Mouse (Mus musculus): Measurements from ENCODE around the gene Hivep2. TPM values are rescaled to one million over a fixed set of nuclear protein-coding genes. Genes with fewer than 3 reads are reported as not detected.

Gene Hivep2
- total RNA-seq, 2 experiments from 2014 or later, result 23.3 to 26.6 TPM

DNA sequence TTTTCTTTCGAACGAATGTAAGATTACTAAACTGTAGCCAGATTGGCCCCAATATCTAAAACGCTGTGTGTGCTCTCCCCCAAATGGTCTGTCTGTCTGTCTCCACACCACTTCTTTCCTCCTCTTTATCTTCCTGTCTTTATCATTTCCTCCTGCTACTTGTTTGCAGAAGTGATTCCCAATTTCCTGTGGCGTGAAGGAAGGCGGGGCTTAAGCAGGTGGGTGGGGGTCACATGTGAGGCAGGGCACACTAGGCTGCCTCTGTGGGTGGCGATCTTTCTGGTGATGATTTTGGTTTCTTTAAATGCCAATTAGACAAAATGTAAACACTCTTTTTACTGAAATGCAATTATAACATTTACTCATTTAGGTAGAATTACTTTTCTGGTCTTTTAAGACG, 52.8 kb downstream of the Hivep2 start:
- no peak for DNase-seq (ENCODE audit: low spot score in 2 of 2)

DNA sequence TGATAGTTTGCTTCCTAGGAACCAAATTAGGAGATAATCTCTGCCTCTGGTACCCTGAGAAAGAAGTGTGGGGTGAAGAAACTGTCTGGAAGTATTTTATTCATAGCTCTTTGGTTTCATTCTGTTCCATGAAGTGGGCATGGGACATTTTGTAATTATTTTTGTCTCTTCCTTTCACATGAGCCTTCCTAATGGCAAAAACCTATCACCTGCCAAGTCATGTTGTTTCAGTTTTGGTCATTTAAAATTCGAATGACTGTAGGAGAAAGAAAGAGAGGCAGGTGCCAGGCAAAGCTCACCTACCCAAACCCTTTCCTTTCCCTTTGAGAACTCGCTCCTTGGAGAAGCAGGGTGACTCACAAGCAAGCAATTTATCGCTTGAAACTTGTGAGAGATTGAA, 53.3 kb downstream of the Hivep2 start:
- no peak for DNase-seq (ENCODE audit: low spot score in 2 of 2)

DNA sequence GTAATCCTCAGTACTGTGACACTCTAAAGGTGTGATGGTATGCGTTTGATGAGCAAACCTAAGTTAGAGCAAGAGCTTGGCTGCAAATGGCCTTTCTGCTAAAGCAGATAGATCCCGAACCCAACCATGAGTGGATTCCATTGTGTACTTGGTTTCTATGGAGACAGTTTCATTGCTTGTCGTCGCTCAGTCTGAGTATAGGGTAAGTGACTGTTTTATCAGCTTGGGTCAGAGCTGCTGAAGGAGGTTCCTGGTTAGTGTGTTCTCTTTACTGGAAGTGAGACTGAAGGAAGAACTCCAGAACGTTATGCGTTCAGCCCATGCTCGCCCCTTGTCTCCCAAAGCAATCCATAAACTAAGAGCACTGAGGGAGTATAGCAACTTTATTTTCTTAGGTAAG, 54.4 kb downstream of the Hivep2 start:
- no peak for DNase-seq (ENCODE audit: low spot score in 2 of 2)

DNA sequence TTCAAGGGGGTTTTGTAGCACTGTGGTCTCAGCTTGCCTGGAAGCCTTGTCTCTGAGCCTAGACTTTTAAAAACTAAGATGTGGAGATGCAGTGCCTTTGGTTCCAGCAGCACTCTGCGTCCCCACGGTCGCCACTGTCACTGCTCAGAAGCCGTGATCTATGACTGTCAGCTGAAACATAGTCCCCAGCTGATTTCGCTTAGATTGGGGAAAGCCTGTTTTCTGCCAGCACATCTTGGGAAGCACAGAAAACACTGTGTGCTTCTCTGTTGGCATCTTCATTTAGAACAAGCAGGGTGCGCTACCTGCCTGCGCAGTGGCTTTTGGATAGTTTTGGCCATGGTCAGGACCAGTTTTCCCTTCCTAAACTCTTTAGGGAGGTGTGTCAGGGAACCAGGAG, 59.1 kb downstream of the Hivep2 start:
- no peak for DNase-seq (ENCODE audit: low spot score in 2 of 2)

DNA sequence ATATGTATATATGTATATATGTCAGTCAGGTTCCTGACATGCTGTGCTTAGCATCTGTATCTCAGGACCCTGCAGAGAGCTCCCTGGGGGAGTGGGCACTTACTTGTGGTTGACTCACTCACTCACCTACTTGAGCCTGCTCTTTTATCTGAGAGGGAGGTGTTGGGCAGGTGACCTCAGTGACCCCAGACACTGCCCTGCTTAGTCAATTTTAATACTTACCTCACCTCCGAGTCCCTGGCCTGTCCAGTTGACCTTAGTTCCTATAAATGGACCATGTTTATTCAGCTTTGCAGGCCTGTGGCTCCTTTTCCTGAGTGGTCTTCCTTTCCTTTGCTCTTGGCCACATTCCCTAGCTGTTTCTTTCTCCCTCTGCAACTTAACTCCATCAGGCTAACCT, 61.9 kb downstream of the Hivep2 start:
- DNase-seq (ENCODE audit: low spot score in 2 of 2), result no peak

DNA sequence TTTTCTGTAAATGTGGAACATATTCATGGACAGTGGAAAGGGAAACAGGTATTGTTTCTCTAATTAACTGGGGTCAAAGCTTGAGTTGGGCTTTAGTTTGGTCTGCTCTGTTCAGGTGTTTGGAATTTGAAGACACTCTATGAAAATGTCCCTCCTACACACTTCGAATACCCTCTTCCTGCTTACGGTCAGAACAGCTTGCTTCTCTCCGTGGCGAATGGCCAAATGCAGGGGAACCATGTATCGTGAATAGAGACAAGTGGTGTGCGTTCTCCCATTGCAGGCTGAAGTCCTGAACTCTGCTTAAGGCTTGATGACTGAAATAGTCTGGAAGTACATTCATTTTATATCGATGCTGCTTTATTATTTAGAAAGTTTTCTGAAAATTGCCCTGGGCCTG, 63.1 kb downstream of the Hivep2 start:
- DNase-seq (ENCODE audit: low spot score in 2 of 2), result no peak

DNA sequence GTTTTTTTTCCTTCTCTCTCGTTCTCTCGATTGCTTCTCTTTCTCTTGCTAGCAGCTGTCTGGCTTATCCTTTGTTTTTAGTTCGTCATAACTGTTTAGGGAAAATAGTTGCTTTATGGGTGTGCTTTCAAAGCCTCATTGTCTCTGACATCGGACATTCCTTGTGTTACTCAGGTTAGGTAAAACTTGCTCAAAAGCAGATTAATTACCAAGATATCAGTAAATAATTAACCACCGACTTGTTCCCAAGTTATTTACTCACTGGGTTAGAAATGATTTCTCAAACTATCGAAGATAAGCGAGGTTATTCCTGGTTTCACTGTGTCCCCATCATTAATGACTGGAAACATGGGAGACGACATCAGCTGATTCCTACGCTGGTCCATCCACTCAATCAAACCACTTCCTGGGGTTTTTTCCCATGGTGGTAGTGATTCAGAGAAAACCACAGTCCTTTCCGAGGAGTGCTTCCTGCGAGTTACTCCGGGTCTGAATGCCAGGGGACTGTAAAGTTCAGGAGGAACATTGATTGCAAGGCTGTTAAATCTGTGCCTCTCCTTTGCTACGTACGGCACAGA, 64.7 kb downstream of the Hivep2 start:
- no peak for DNase-seq (ENCODE audit: low spot score in 2 of 2)

DNA sequence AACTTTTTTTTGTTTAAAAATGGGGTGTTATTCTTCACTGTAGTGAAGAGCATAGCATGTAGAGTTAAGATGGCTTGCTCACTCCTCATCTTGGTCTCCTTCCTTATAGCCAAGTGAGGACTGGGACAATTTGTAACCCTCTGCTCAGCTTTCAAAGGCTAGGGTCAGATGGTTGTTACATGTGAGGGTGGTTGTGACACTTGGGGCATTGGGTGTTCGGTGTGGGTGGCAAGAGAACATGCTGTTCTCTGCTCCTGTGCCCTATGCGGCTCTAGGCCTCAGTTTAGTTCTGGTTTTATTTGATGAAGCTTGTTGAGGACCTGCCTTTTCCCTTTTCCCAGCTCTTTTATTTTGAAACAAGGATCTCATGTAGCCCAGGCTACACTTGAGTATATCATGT, 66.7 kb downstream of the Hivep2 start:
- no peak for DNase-seq (ENCODE audit: low spot score in 2 of 2)

DNA sequence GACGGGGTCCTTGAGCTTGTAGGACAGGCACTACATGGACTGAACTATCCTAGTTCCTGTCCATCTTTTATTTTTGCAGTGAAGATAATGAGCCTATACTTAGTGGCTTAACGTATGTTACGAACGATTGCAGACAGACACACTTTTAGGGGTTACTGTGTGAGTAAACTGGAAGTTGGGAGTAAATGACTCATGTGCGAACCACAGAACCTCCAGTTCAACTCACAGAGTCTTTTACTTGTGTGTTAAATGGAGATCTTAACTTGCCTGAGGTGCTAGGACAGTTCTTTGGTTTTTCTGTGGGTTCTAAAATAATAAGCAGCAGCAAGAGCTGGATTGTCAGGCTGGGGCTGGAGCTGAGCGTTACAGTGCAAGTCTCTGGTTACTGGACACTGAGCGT, 68.2 kb downstream of the Hivep2 start:
- no peak for DNase-seq (ENCODE audit: low spot score in 2 of 2)

DNA sequence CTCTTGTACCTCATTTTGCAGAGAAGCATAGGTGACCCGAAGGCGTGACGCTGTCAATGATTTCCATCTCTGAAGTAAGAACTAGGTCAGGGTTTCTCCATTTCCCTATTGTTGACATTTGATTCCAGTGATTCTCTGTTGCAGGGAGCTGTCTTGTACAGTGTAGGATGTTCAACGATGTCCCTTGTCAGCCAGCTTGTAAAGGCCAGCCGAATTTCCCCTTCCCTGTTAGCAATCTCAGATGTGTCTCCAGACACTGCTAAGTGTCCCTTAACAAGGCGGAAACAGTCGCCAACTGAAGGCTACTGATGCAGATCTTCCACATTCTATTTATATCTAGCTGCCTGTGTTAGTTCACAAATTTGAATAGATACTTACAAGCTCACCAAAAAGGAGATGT, 68.9 kb downstream of the Hivep2 start:
- DNase-seq (ENCODE audit: low spot score in 2 of 2), result no peak

DNA sequence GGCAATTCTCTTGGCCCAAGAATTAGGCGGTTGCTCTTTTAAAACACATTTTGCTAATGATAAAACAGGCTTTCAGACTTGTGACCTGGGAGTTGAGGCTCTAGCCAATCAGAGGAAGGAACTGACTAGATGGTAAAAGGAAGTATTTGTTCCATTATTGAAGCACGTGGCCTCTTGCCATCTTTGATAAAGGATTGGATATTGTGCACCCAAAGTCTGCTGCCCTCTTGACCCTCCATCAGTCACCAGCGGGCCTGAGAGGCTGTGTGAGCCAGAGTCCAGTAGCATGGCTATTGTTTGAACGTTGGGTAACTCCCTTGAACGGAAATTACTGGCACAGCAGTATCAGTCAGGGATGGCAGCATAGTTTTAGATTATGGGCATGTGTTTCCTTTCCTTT, 69.7 kb downstream of the Hivep2 start:
- no peak for DNase-seq (ENCODE audit: low spot score in 2 of 2)

DNA sequence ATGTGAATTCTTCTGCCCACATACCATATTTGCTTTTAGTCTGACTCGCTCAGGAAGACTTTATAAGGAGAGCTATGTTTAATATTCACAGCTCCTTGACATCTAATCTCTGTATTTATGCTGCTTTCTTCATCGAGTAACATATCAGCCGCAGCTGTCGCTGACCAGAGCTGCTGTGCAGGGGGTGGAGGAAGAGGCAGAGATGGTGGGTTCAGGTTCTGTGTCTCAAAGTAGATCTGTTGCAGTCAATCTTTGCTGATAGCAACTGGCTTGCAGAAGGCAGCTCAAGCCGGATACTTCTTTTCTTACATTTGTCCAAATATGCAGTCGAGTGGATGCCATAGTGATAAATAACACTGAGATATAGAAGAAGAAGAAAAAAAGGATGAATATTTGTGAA, 70.6 kb downstream of the Hivep2 start:
- DNase-seq (ENCODE audit: low spot score in 2 of 2), result no peak

DNA sequence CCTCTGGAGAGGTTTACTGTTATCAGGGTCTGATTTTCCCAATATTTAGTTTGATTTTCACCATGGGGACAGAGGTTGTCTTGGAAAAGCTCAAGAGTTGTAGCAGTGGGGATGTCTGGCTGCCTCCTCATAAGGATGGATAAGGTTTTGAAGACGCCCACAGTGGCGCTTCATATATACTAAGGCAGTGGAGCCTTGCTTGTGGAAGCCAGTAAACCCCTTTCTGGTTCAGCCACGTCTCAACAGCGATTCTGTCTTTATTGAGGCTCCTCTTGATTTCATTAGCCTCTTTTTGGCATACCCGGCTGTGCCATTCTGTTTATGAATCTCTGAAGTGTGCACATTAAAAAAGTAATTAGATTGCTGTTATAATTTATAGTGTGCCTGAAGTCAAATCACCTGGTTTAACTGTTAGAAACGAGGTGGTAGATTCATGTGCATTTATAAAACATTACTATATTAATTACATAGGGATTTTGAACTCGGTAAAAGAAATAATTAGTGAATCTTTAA, 72.2 kb downstream of the Hivep2 start:
- no peak for DNase-seq (ENCODE audit: low spot score in 2 of 2)

DNA sequence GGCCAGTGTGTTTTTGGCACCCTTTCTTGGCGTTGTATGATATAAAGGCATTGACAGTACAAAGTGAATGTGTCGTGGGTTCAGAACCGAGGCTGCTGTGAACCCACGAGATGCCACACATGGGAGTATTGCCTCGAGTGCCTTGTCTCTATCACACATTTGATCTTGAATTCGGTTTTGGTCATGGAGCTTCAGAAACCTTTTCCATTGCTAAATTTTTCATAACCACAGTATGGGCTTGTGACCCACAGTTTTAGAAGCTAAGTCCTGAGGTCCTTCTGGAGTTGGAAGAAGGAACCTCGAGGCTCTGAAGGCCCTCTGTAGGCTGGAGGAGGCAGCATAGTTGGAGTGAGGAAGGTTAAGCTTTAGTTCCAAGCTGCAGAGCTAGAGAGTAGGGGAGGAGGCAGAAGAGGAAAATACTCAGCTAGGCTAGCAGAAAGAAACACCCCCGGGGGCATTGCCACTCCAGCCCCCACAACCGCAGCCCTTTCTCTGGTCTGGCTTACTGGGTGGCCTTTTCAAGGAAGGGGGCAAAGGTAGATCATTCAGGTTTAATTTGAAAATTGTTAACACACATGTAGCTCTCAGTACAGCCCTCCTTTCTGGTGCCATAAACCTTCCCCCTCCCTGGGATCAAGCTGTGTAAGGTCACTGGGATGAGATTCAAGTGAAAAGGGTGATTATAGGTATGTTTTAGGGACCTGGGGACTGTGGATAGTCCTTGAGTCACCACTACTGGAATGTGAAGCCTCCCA, 75.0 kb downstream of the Hivep2 start:
- no peak for DNase-seq (ENCODE audit: low spot score in 2 of 2)

DNA sequence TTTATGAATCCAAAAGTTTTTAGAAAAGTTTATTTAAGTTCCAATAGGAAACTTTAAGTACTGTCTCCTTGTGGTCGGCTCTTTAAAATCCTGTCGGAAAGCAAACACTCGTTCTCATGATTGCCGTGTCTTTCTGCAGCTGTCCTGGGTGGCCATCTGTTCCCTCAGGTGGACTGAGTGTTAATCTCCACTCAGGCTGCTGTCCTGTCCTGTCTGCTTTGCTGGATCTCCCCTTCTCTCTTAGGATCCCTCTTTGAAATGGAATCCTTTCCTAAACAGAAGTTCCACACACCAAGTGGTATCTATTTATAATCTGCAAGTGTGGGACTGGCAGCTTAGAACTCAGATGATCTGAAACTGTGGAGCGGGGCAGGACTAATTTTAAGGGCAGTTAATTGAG, 75.7 kb downstream of the Hivep2 start:
- DNase-seq (ENCODE audit: low spot score in 2 of 2), result no peak

DNA sequence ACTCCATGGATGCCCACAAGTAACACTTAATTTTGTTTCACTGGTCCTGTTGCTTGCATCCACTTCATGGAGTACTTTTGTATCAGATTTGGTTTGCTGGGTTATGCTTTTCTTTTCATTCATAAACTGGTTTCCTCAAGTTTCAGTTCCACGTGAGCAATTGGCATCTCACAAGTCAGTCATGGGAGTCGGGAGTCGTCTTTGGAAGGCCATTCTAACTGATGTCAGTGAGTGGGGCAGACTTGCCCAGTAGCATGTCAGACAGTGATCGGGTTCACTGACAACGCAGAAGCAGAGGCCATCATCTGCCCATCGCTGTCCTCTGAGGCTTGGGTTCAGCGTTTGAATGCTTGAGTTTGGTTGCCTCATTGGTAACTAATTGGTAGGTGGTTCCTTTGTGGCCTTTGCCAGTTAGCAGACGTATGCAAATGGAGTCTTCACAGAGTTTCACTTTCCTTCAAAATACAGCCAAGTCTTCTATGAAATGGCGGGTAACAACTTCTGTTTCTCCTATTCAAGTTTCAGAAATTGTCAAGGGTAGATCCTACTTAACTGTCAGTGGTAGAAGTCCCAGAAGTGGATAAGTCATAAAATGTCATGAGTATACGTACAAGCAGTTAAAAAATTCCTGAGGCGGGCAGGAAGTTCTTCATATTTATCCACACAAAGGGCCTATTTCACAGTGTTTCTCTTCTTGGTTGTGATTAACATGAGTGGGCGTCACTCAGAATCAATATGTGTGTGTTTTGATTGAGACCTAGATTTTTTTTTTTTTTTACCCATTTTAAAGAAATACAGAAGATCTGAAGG, 76.9 kb downstream of the Hivep2 start:
- DNase-seq (ENCODE audit: low spot score in 2 of 2), result no peak

DNA sequence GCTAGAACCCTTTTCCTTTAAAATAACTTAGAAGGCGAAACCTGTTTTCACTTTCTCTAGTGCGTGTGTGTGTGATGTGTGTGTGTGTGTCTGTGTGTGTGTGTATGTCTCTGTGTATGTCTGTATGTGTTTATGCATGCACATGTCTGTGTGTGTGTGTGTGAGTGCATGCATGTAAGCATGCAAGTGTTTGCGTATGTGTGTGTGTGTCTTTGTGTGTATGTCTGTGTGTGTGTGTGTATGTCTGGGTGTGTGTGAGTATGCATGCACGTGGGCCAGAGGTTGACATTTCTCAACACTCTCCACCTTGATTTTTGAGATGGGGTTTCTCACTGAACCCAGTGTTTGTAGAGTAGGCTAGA, 77.5 kb downstream of the Hivep2 start:
- DNase-seq (ENCODE audit: low spot score in 2 of 2), result no peak

DNA sequence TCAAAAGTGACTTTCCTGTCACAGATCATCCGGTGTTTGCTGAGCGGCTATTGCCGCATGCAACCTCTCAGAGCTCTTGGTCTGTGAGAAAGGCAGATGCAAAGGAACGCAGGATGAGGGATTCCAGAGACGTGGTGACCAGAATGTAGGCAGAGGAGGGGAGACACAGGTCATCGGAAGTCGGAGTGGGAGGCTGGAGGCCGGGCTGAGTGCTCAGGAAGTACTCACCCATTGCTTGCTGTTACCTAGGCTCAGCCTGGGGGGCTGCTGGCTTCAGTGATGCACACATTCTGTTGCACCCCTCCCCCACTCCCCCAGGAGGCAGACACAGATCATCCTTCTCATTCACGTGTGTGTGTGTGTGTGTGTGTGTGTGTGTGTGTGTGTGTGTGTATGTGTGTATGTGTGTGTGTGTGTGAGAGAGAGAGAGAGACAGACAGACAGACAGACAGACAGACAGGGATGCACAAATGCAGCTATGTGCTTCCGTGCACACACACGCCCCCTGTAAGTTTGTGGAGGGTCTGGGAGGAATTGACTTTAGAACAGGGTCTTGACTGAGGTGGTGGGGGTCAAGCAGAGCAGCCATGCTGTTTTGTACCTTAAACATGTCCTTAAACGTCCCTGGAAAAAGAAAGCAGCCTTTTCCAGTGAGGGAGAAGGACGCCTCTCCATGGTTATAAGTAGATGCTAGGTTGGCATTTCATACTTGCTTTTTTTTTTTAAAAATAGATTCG, 78.3 kb downstream of the Hivep2 start:
- no peak for DNase-seq (ENCODE audit: low spot score in 2 of 2)

DNA sequence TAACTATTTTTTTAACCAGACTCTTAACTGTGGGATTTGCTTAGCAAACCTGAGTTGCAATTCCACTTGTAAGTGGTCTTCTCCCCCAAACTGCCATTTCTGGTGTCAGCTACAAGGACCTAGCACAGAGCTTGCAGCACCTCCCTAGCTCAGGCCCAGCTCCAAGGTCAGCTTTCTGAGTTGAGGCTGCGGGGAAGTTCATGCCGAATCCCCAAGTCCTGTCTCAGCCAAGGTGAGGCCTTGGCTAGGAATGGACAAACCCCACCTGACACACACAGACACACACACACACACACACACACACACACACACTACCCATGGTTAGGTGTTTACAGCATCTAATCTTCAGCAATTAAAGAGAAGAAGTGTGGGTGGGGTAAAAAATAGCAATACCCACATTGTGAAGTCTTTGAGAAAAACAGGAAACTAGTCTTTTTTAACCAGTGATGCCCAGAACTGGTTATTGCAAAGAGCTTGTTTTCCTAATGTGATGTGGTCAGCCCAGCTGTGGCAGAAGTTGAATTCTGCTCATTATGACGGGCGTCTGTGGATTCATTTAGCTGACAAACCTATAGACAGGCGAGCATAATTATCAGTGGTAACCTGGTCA, 79.0 kb downstream of the Hivep2 start:
- no peak for DNase-seq (ENCODE audit: low spot score in 2 of 2)

DNA sequence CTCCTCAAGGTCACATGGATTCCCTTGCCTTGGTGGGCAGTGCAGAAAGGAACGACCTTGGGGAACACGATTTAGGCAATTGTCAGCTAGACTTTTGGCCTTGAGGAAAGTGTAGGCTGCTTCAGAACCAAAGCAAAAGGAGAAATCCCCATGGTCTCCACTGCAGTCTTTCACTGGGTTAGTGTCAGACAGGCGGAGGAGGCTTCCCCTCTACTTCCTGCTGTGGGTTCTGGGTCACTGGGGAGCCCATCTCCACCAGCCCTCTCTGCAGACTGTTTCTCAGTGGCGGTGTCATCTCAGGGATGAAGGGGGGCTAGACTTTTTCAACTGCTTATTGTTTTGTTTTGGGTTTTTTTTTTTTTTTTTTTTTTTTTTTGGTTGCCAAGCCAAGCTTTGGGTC, 79.9 kb downstream of the Hivep2 start:
- no peak for DNase-seq (ENCODE audit: low spot score in 2 of 2)

DNA sequence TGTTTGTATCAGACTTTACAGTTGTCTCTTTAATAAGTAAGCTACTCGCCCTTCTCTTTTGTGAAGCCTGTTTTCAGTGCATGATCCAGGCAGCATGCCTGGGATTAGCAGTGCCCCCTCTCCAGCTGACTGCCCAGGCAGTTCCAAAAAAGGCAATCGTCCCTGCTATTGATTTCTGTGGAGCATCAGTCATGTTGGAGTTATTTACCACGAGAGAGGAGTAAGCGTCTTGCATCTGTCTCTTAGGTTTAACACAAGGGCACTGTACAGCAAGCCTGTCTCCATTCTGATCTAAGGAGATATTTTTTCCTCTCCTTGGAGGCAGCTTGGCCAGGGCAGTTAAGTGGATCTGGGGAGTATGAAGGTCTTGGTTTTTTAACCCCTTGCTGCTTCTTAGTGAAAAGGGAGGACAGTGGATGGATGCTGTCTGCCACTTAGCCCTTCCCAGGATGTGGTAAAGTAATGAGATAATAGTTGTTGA, 80.3 kb downstream of the Hivep2 start:
- DNase-seq (ENCODE audit: low spot score in 2 of 2), result no peak
